Mouse (Mus musculus) ES-Bruce4 (cell line): ENCODE data around the gene Msh5. TPM values are rescaled to one million over a fixed set of nuclear protein-coding genes. Genes with fewer than 3 reads are reported as not detected.
A peak's percentile ranks its signal among the peaks of the same experiment; 100 is the strongest.
"Not testable (repeated sequence)": the region's sequence is repeated elsewhere in the genome, so short reads cannot be mapped to it uniquely, and the experiment has no call there.

Source experiments
- H3K27ac ChIP-seq: 2 replicates; pipeline ENCODE4 v1.5.1; 2012; ENCODE audit warnings: low read length, inconsistent platforms; ENCODE audit not compliant: insufficient read depth
- H3K27me3 ChIP-seq: 2 replicates; pipeline ENCODE4 v1.6.1; 2012; ENCODE audit warnings: mild to moderate bottlenecking, low read length, inconsistent platforms; ENCODE audit not compliant: control insufficient read depth, poor library complexity, insufficient read depth, severe bottlenecking
- H3K36me3 ChIP-seq: 2 replicates; pipeline ENCODE4 v1.6.1; 2012; ENCODE audit warnings: inconsistent platforms, mild to moderate bottlenecking, low read length, moderate library complexity; ENCODE audit not compliant: control insufficient read depth, poor library complexity, insufficient read depth, severe bottlenecking
- H3K4me1 ChIP-seq: one replicate; pipeline ENCODE4 v1.8.1; 2011; ENCODE audit warnings: low read length; ENCODE audit not compliant: control insufficient read depth, insufficient read depth
- H3K4me3 ChIP-seq: 2 replicates; pipeline ENCODE4 v1.5.1; 2011; ENCODE audit warnings: low read depth, mild to moderate bottlenecking, low read length
- H3K9ac ChIP-seq: 2 replicates; pipeline ENCODE4 v1.6.1; 2012; ENCODE audit warnings: low read depth, mild to moderate bottlenecking, inconsistent platforms; ENCODE audit not compliant: poor library complexity, severe bottlenecking
- H3K9me3 ChIP-seq: replicated peaks from 2 replicates; pipeline ENCODE4 v1.6.1; 2012; ENCODE audit warnings: mild to moderate bottlenecking, low read length, inconsistent platforms; ENCODE audit not compliant: control insufficient read depth, poor library complexity, insufficient read depth, severe bottlenecking
- CTCF ChIP-seq: IDR thresholded peaks from one replicate; pipeline ENCODE4 v1.8.1; 2011; ENCODE audit warnings: low read depth, low read length
- EP300 ChIP-seq: IDR thresholded peaks from 2 replicates; pipeline ENCODE4 v1.6.1; 2011; ENCODE audit warnings: low read depth, low read length; ENCODE audit not compliant: insufficient read depth
- POLR2A ChIP-seq: IDR thresholded peaks from one replicate; pipeline ENCODE4 v1.8.1; 2011; ENCODE audit warnings: low read length; ENCODE audit not compliant: insufficient read depth
- polyA plus RNA-seq: library from polyadenylated mRNA; stranded (reverse); fragments of >200 nt; gene quantifications from 2 replicates; pipeline ENCODE4 v1.2.4, GENCODE M21; 2011; ENCODE audit warnings: low read depth; ENCODE audit not compliant: missing spikeins, insufficient read depth, insufficient read length

Gene Msh5
- polyA plus RNA-seq, 1 experiment = 6.7 TPM

DNA sequence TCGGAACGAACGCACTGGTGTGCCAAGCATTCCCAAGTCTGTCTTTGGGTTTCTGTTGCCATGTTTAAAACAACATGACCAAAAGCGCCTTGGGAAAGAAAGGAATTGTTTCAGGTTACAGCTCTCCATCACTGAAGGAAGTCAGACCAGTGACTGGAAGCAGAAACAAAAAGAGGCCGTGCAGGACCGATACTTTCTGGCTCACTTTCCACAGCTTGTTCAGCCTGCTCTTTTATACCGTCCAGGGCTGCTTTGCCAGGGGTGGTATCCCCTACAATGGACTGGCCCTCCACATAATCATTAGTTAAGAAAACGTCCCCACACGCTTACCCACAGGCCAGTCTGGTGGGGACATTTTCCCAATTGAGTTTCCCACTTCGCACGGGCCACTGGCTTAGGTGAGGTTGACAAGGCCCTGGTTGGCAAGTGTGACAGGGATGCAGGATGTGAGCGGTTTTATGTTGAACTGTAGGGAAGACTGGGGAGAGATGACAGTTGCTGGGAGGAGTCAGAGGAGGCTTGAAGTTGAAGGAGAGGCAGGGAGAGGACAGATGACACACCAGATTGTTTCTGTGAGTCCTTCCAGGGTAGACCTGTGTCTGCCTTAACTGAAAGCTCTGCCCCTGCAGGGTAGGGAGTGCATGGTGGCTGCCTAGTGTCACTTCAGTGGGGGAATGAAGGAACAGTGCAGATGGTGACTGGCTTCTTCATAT, 44.2 kb downstream of the Msh5 start:
- peaks cover 31% of the 10 kb centered on the region for H3K36me3 ChIP-seq
- TF ChIP-seq CTCF (no peak), EP300 (no peak), POLR2A (no peak)
- peak overlapping the region; percentile 17; the same call in 1 of the 2 replicates for H3K27ac ChIP-seq
- H3K4me3 ChIP-seq = peak overlapping the region; percentile 91
- H3K4me1 ChIP-seq = peaks cover 3% of the 10 kb centered on the region
- H3K27me3 ChIP-seq = no peaks in the 10 kb centered on the region
- H3K9ac ChIP-seq = peak overlapping the region; percentile 92
- H3K9me3 ChIP-seq = no peaks in the 10 kb centered on the region

DNA sequence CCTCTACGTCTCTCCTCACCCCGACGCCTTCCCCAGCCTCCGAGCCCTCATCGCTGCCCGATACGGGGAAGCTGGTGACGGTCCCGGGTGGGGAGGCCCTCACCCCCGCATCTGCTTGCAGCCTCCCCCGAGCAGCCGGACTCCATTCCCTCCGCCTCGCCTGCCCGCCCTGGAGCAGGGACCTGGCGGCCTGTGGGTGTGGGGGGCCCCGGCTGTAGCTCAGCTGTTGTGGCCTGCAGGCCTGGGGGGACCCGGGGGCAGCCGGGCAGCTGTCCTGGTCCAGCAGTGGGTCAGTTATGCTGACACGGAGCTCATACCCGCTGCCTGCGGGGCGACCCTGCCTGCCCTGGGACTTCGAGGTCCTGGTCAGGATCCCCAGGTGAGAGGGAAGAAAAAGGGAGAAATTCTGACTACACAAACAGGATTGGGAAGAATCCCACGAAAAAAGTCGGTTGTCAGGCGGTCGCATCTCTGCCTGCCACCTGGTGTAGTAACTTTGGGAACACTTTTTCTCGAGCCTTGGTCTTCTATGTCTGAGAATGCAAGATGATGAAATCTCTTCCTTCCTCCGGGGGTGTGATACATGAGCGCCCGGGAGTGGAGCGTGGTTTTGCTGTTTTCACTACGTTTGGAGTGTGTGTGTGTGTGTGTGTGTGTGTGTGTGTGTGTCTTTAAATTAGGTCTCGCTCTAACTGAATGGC, 44.9 kb downstream of the Msh5 start:
- peak overlapping the region; percentile 91 for H3K4me3 ChIP-seq
- TF ChIP-seq CTCF = no peak
- TF ChIP-seq POLR2A = no peak
- no peak for TF ChIP-seq EP300
- H3K27me3 ChIP-seq = no peaks in the 10 kb centered on the region
- H3K9ac ChIP-seq = peak overlapping the region; percentile 92
- H3K36me3 ChIP-seq = peaks cover 26% of the 10 kb centered on the region
- peaks cover 5% of the 10 kb centered on the region for H3K4me1 ChIP-seq
- H3K27ac ChIP-seq = peak overlapping the region; percentile 47
- H3K9me3 ChIP-seq = no peaks in the 10 kb centered on the region

GRCm38 (mm10) chr17:35000717-35001451, 45.7 kb downstream of the Msh5 start, which contains the start of gene Vars:
Gene Vars (plus strand): TSS chr17:35000987.
- H3K4me1 ChIP-seq = peaks cover 5% of the 10 kb centered on the region
- H3K27ac ChIP-seq = peak within 1 kb of the TSS; percentile 85
- H3K9ac ChIP-seq = peak within 1 kb of the TSS; percentile 92
- no peaks in the 10 kb centered on the region for H3K9me3 ChIP-seq
- peak; percentile 63 for TF ChIP-seq POLR2A
- no peak for TF ChIP-seq CTCF
- peak; percentile 31; the same call in 1 of the 2 replicates for TF ChIP-seq EP300
- H3K4me3 ChIP-seq = peak within 1 kb of the TSS; percentile 94
- H3K36me3 ChIP-seq = peaks cover 23% of the 10 kb centered on the region
- H3K27me3 ChIP-seq = no peaks in the 10 kb centered on the region

DNA sequence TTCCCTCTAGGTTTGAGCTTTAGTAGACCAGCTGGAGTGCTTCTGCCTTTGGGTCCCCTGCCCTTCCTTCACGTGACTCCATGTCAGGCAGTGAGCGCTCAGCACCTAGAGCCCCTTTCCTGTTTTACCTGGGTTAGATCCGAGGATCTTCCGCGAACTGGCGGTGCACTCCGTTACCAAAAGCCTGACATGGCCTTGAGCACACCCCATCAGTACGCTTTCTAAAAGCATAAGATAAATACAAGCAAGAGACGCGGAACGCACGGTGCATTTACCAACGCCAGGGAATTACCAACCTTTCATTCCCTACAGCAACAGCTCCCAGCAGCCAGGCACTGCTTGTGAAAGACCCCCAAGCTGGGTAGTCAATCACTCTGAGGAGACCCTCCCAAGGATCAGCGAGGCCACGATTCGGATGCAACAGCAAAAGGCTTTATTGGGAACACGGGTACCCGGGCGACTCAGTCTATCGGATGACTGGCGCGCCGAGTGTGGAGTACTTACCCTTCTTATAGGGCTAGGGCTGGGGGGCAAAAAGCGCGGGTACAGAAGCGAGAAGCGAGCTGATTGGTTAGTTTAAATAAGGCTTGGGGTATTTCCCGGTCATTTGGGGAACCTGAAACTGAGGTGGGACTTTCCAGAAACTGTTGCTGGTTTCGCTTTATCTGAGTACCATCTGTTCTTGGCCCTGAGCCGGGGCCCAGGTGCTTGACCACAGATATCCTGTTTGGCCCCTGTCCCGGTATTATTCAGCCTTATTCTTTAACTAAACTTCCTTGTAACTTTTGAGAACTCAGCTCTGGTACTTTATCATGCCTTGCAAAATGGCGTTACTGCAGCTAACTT, 46.5 kb downstream of the Msh5 start:
- not testable (repeated sequence) for H3K4me1 ChIP-seq, H3K27me3 ChIP-seq, H3K9me3 ChIP-seq
- H3K9ac ChIP-seq = peak overlapping the region; percentile 92
- peak overlapping the region; percentile 94 for H3K4me3 ChIP-seq
- peaks cover 17% of the 10 kb centered on the region for H3K36me3 ChIP-seq
- H3K27ac ChIP-seq = peak overlapping the region; percentile 85

DNA sequence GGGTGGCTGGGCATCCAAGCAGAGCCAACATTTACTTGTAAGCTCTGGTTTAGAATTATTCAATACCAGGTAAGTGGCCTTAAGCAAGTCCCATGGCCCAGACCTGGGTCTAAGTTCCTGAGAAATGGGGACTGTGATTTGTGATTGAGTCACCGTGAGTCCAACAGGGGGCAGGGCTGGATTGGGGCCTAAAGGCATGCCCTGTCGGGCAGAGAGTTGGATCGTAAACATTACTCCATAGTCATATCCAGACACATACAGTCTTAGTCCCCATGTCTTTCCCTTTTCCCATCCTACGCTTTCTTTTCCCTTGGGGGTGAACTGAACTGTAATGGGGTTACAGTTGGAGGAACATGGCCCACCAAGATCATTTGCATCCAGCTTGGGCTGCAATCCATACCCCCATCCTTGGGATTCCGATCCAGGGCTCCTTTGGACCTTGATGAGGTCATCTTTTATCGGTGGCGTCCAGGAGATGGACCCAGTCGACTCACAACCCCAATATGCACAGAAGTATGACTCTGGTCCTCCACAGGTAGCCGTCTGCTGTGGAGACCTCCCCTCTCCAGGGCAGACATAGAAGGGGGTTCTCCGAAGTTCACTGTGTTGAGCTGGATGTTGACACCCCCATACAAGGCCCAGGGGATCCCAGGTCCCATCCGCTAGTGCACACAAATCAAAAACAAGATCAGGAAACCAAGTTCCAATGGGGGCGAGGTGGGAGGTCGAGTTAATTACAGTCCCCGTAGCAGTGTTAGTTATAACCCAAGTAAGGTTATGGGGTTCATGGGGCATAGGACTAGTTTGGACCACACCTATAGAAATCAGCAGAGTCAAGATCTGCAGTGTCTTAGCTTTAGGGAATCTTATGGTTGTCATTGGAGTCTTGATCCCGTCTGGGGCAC, 47.8 kb downstream of the Msh5 start:
- Histone ChIP-seq H3K4me3 (peak overlapping the region; percentile 18; the same call in 1 of the 2 replicates), H3K36me3 (peaks cover 5% of the 10 kb centered on the region), H3K9me3 (no peaks in the 10 kb centered on the region), H3K4me1 (peaks cover 5% of the 10 kb centered on the region), H3K27me3 (no peaks in the 10 kb centered on the region), H3K27ac (peak overlapping the region; percentile 85; the same call in 1 of the 2 replicates), H3K9ac (peak overlapping the region; percentile 92)
- TF ChIP-seq CTCF = peak; percentile 24
- no peak for TF ChIP-seq EP300
- no peak for TF ChIP-seq POLR2A
